Mouse (Mus musculus): ENCODE measurements around the gene Slc9a3r1. TPM values are rescaled to one million over a fixed set of nuclear protein-coding genes. Genes with fewer than 3 reads are reported as not detected.

The Slc9a3r1 gene
- total and polyA plus RNA-seq, 2 experiments from 2014 or later, result 53.3 to 65.4 TPM

DNA sequence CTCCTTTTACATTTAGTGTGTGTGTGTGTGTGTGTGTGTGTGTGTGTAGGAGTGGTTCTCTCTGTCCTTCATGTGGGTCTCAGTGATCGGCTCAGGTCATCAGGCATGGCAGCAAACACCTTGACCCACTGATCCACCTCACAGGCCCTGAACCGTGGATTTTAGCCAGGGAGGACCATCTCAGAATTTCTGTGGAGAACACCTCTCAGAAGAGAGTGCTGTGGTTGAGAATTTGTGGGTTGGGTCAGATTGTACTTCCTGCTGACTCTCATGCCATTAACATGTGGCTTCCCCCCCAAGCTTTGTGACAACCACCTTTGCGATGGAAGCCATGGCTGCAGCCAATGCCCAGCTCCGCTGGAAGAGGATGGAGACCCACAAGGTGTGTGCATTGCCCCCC is 37.4 kb downstream of the Slc9a3r1 start:
- H3K27ac ChIP-seq (ENCODE audit: low read depth, low read length), result no peak overlapping the region
- DNase-seq (ENCODE audit: low spot score) (no peak), ATAC-seq (ENCODE audit: low FRiP score) (no peak)
- no peaks in the 10 kb centered on the region for H3K9me3 ChIP-seq (ENCODE audit: low read length)
- H3K4me1 ChIP-seq (ENCODE audit: insufficient read depth, low read length), result no peaks in the 10 kb centered on the region
- 96% methylated on average over 4 of the region's 4 CpGs for WGBS
- H3K27me3 ChIP-seq (ENCODE audit: insufficient read depth, low read length), result no peaks in the 10 kb centered on the region
- no peak overlapping the region for H3K4me3 ChIP-seq (ENCODE audit: low read depth, low read length)
- TF ChIP-seq CTCF (IDR thresholded peaks at IDR 0.05), result no peak
- no peak overlapping the region for H3K9ac ChIP-seq (replicated peaks; ENCODE audit: low read length, poor library complexity, severe bottlenecking)
- H3K36me3 ChIP-seq (ENCODE audit: insufficient read depth, low read length), result peaks cover 29% of the 10 kb centered on the region
- H3K4me2 ChIP-seq (ENCODE audit: low read depth, low read length, poor library complexity, severe bottlenecking), result no peak overlapping the region

DNA sequence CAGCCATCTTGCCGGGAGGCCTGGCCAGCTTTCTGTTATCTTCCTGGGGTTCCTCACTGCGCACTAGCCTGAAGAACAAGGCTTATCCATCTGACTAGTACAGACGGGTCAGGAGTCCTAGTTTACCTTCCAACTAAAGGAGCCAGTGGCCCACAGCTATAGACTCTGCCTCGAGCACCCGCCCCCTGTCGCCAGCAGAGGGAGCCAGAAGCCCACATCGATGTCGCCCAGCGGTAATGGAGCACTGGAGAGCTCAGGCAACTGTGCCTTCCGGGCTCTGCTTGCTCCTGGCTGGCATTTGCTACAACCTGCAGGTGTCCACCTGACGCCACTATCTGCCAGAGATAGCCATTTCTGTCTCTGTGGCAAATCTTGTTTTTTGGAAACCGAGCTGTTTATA is 39.2 kb downstream of the Slc9a3r1 start:
- ATAC-seq (ENCODE audit: low FRiP score) (peak; percentile 80), DNase-seq (ENCODE audit: low spot score) (peak; percentile 88)
- WGBS, result 10% methylated on average over 12 of the region's 12 CpGs
- H3K4me3 ChIP-seq (ENCODE audit: low read depth, low read length), result no peak overlapping the region
- H3K4me1 ChIP-seq (ENCODE audit: insufficient read depth, low read length), result no peaks in the 10 kb centered on the region
- peak; percentile 96 for TF ChIP-seq CTCF (IDR thresholded peaks at IDR 0.05)
- H3K9me3 ChIP-seq (ENCODE audit: low read length), result no peaks in the 10 kb centered on the region
- peaks cover 43% of the 10 kb centered on the region for H3K36me3 ChIP-seq (ENCODE audit: insufficient read depth, low read length)
- H3K4me2 ChIP-seq (ENCODE audit: low read depth, low read length, poor library complexity, severe bottlenecking), result no peak overlapping the region
- no peak overlapping the region for H3K9ac ChIP-seq (replicated peaks; ENCODE audit: low read length, poor library complexity, severe bottlenecking)
- no peak overlapping the region for H3K27ac ChIP-seq (ENCODE audit: low read depth, low read length)
- H3K27me3 ChIP-seq (ENCODE audit: insufficient read depth, low read length), result no peaks in the 10 kb centered on the region

DNA sequence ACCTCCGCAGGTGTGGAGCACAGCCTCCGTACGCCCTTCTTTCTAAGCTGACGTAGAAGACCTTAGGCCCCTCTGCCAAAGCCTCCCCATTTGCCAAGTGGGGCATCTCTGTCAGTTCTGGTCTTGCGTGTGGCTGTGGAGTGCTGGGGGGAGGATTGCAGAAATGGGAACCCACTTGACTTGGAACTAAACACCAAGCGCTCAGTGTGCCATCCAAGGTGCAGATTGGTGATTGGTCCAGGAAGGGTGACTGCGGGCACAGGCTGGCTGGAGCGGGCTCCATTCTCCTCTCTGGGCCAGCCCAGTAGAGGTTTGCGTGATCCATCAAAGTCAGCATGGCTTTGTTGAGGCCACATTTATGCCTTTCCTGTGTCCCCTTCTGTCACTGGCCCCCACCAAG is 39.6 kb downstream of the Slc9a3r1 start:
- WGBS, result 96% methylated on average over 9 of the region's 9 CpGs
- no peak for ATAC-seq (ENCODE audit: low FRiP score)

DNA sequence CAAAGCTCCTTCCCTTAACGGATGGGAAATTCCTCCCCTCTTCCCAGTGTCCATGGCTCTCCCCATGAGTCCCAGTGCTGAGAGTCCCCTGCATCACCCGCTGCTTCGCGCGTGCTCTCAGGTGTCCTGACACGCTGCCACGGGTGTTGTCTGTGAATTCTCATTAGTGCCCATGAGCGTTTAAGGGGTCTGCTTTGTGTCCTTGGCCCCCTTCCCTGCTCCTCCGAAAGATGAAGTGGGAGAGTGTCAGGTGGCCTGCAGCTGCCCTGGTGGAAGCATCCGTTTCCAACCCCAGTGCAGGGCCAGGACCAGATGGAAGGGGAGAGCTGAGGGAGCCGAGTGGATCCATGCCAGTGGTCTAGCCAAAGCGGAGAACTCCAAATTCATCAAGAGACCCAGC is 45.0 kb downstream of the Slc9a3r1 start:
- no peak overlapping the region for H3K4me3 ChIP-seq (ENCODE audit: low read depth, low read length)
- no peak overlapping the region for H3K4me2 ChIP-seq (ENCODE audit: low read depth, low read length, poor library complexity, severe bottlenecking)
- H3K27ac ChIP-seq (ENCODE audit: low read depth, low read length), result no peak overlapping the region
- ATAC-seq (ENCODE audit: low FRiP score) (no peak), DNase-seq (ENCODE audit: low spot score) (peak; percentile 64)
- peaks cover 34% of the 10 kb centered on the region for H3K36me3 ChIP-seq (ENCODE audit: insufficient read depth, low read length)
- no peaks in the 10 kb centered on the region for H3K9me3 ChIP-seq (ENCODE audit: low read length)
- no peaks in the 10 kb centered on the region for H3K4me1 ChIP-seq (ENCODE audit: insufficient read depth, low read length)
- WGBS, result 82% methylated on average over 12 of the region's 12 CpGs
- H3K9ac ChIP-seq (replicated peaks; ENCODE audit: low read length, poor library complexity, severe bottlenecking), result no peak overlapping the region
- no peak for TF ChIP-seq CTCF (IDR thresholded peaks at IDR 0.05)
- no peaks in the 10 kb centered on the region for H3K27me3 ChIP-seq (ENCODE audit: insufficient read depth, low read length)

More for the DNA sequence above, 39.6 kb downstream of the Slc9a3r1 start:
- Histone ChIP-seq H3K27ac (ENCODE audit: low read depth, low read length) (no peak overlapping the region), H3K9me3 (ENCODE audit: low read length) (no peaks in the 10 kb centered on the region), H3K9ac (replicated peaks; ENCODE audit: low read length, poor library complexity, severe bottlenecking) (no peak overlapping the region), H3K4me3 (ENCODE audit: low read depth, low read length) (no peak overlapping the region), H3K36me3 (ENCODE audit: insufficient read depth, low read length) (peaks cover 41% of the 10 kb centered on the region), H3K27me3 (ENCODE audit: insufficient read depth, low read length) (no peaks in the 10 kb centered on the region), H3K4me1 (ENCODE audit: insufficient read depth, low read length) (no peaks in the 10 kb centered on the region), H3K4me2 (ENCODE audit: low read depth, low read length, poor library complexity, severe bottlenecking) (no peak overlapping the region)
- TF ChIP-seq CTCF (IDR thresholded peaks at IDR 0.05), result no peak
- DNase-seq (ENCODE audit: low spot score), result no peak

DNA sequence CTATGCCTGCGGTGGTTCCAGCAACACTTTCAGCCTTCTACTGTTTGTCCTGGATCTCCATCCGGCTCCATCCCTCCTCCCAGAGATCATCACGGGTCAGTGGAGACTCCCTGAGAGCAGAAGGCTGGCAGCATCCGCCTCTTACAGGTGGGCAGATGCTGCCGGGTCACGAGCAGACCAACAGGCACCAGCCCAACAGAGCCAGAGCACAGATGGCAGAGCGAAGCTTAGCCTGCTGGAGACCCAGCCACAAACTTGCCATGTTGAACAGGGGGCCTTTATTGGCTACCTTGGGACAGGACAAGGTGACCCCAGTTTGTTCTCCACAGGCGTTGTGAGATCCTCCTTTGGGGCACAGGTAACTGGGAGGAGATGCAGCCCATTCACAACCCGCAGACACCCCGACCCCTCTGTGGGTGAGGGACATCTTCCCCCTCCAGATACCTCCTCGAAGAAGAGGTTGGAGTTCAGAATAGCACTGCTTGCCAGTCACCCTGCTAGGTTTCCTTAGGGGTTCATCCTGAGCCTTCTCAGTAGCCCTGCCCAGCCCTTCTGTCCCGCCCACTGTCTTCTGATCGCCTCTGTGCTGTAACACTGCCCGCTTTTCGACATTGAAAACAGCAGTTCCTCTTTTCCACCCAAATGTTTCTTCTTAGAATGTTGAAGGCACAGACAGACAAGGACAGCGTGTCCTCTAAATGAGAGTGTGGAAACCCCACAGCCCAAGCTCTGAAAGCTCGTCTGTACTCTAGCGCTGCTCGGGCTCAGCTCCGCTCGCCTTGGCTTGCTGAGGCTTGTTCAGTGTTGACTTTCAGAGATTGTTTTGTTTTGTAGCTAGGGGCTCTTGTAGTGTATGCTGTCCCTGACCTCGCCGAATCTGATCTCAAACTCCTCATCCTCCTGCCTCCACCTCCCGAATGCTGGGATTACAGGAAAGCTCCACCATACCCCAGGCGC is 45.9 kb downstream of the Slc9a3r1 start:
- peaks cover 34% of the 10 kb centered on the region for H3K36me3 ChIP-seq (ENCODE audit: insufficient read depth, low read length)
- H3K4me3 ChIP-seq (ENCODE audit: low read depth, low read length), result no peak overlapping the region
- ATAC-seq (ENCODE audit: low FRiP score) (no peak), DNase-seq (ENCODE audit: low spot score) (peak; percentile 59)
- H3K9ac ChIP-seq (replicated peaks; ENCODE audit: low read length, poor library complexity, severe bottlenecking), result 0 out of 2 replicates have a peak overlapping the region, but pooled peaks have one; percentile 13
- H3K9me3 ChIP-seq (ENCODE audit: low read length), result no peaks in the 10 kb centered on the region
- no peak overlapping the region for H3K27ac ChIP-seq (ENCODE audit: low read depth, low read length)
- WGBS, result 81% methylated on average over 25 of the region's 25 CpGs
- H3K27me3 ChIP-seq (ENCODE audit: insufficient read depth, low read length), result no peaks in the 10 kb centered on the region
- H3K4me2 ChIP-seq (ENCODE audit: low read depth, low read length, poor library complexity, severe bottlenecking), result no peak overlapping the region
- TF ChIP-seq CTCF (IDR thresholded peaks at IDR 0.05), result no peak
- H3K4me1 ChIP-seq (ENCODE audit: insufficient read depth, low read length), result no peaks in the 10 kb centered on the region

DNA sequence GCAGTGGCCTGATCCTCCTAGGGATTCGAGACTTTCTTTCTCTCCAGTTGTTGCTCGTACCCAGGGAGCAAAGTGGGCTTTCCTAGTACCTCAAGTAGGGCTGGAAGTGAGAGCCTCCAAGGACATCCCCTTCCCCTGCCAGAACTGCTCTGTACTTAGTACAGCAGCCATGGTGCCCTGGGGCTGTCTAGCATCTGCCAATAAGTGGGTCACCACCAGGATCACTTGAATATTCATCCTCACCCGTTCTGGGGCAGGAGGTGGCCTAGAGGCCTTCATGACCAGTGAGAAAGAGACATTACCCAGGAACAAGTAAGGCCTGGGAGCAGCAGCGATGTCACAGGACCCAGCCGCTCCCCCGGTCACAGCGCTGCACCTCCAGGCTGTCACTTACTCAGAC is 46.8 kb downstream of the Slc9a3r1 start:
- 71% methylated on average over 7 of the region's 7 CpGs for WGBS
- peaks cover 33% of the 10 kb centered on the region for H3K36me3 ChIP-seq (ENCODE audit: insufficient read depth, low read length)
- H3K4me2 ChIP-seq (ENCODE audit: low read depth, low read length, poor library complexity, severe bottlenecking), result no peak overlapping the region
- no peak for ATAC-seq (ENCODE audit: low FRiP score)
- H3K4me1 ChIP-seq (ENCODE audit: insufficient read depth, low read length), result no peaks in the 10 kb centered on the region
- no peaks in the 10 kb centered on the region for H3K27me3 ChIP-seq (ENCODE audit: insufficient read depth, low read length)
- TF ChIP-seq CTCF (IDR thresholded peaks at IDR 0.05), result no peak
- H3K9me3 ChIP-seq (ENCODE audit: low read length), result no peaks in the 10 kb centered on the region
- H3K9ac ChIP-seq (replicated peaks; ENCODE audit: low read length, poor library complexity, severe bottlenecking), result no peak overlapping the region
- H3K4me3 ChIP-seq (ENCODE audit: low read depth, low read length), result no peak overlapping the region
- no peak overlapping the region for H3K27ac ChIP-seq (ENCODE audit: low read depth, low read length)
- DNase-seq (ENCODE audit: low spot score), result no peak

Data from midbrain, postnatal 0 days (tissue).